Mouse (Mus musculus) CH12.LX (cell line): Measurements from ENCODE around the gene Slc26a9. TPM values are rescaled to one million over a fixed set of nuclear protein-coding genes. Genes with fewer than 3 reads are reported as not detected.
A peak's percentile ranks its signal among the peaks of the same experiment; 100 is the strongest.

Experiments used
- DNase-seq: peaks from one replicate; pipeline ENCODE4 v3.0.0-alpha.2; 2013; ENCODE audit errors: extremely low read depth
- H3K27ac ChIP-seq: 2 replicates; pipeline ENCODE4 v1.5.1; 2012; ENCODE audit warnings: low read depth, mild to moderate bottlenecking, control low read depth, moderate library complexity; ENCODE audit not compliant: insufficient read depth
- H3K27me3 ChIP-seq: replicated peaks from 2 replicates; pipeline ENCODE3; 2012; ENCODE audit warnings: inconsistent platforms
- H3K36me3 ChIP-seq, 2 experiments: replicated peaks in 1 of 2; 2 replicates each; pipeline versions ENCODE3 to v1.6.1; 2012; ENCODE audit warnings: inconsistent platforms in 1 of 2, low read length in 1 of 2, mild to moderate bottlenecking in 1 of 2, mixed read lengths in 1 of 2, moderate library complexity in 1 of 2; ENCODE audit not compliant: control insufficient read depth in 1 of 2, insufficient read depth in 1 of 2
- H3K4me1 ChIP-seq, 2 experiments: 2 replicates each; pipeline ENCODE4 v1.6.1; 2012; ENCODE audit warnings: inconsistent platforms in 1 of 2, moderate library complexity in 1 of 2; ENCODE audit not compliant: insufficient read depth in 2 of 2, control insufficient read depth in 1 of 2
- H3K4me2 ChIP-seq: 2 replicates; pipeline ENCODE4 v1.6.1; 2012; ENCODE audit warnings: low read depth, mild to moderate bottlenecking, control low read depth; ENCODE audit not compliant: poor library complexity, insufficient read depth, severe bottlenecking
- H3K4me3 ChIP-seq, 3 experiments: fragments of 150-350 bp in 1 of 3; sonication (generic) in 1 of 3; replicated peaks in 1 of 3; 2 replicates each; pipeline versions ENCODE3 to v1.5.1; 2011 to 2012; ENCODE audit warnings: low read depth in 2 of 3, low read length in 2 of 3, mild to moderate bottlenecking in 2 of 3, moderate library complexity in 2 of 3, control low read depth in 1 of 3, improper control_type of control experiment in 1 of 3, inconsistent platforms in 1 of 3, mixed read lengths in 1 of 3; ENCODE audit not compliant: poor library complexity in 1 of 3
- H3K79me2 ChIP-seq: replicated peaks from 2 replicates; pipeline ENCODE4 v1.6.1; 2012; ENCODE audit warnings: mild to moderate bottlenecking, moderate library complexity; ENCODE audit not compliant: control insufficient read depth, poor library complexity, insufficient read depth, severe bottlenecking; ENCODE audit errors: extremely low read depth
- H3K9ac ChIP-seq: 2 replicates; pipeline ENCODE4 v1.6.1; 2012; ENCODE audit warnings: low read depth, mild to moderate bottlenecking, control low read depth, moderate library complexity; ENCODE audit not compliant: insufficient read depth
- H3K9me3 ChIP-seq: replicated peaks from 2 replicates; pipeline ENCODE3; 2012; ENCODE audit warnings: low read length, inconsistent platforms, mixed read lengths
- BHLHE40 ChIP-seq: IDR thresholded peaks from 2 replicates; pipeline ENCODE4 v1.6.1; 2011; ENCODE audit warnings: mild to moderate bottlenecking, low read depth, low read length, improper control_type of control experiment
- CHD1 ChIP-seq: IDR thresholded peaks from 2 replicates; pipeline ENCODE4 v1.6.1; 2012; ENCODE audit warnings: low read depth, low read length, improper control_type of control experiment, inconsistent platforms
- CHD2 ChIP-seq: IDR thresholded peaks from 2 replicates; pipeline ENCODE4 v1.6.1; 2011; ENCODE audit warnings: low read length, improper control_type of control experiment
- CTCF ChIP-seq, 2 experiments: IDR thresholded peaks in 1 of 2; conservative IDR thresholded peaks in 1 of 2; 2 replicates each; pipeline ENCODE4 v1.5.1; 2011 to 2012; ENCODE audit warnings: low read depth in 2 of 2, low read length in 2 of 2, improper control_type of control experiment in 1 of 2, inconsistent platforms in 1 of 2, mild to moderate bottlenecking in 1 of 2, moderate library complexity in 1 of 2
- ELF1 ChIP-seq: IDR thresholded peaks from 2 replicates; pipeline ENCODE4 v1.6.1; 2014; ENCODE audit warnings: low read depth, mild to moderate bottlenecking, inconsistent platforms, low read length, improper control_type of control experiment
- ETS1 ChIP-seq: conservative IDR thresholded peaks from 2 replicates; pipeline ENCODE4 v1.6.1; 2012; ENCODE audit warnings: low read depth, mild to moderate bottlenecking, inconsistent platforms, low read length, improper control_type of control experiment, moderate library complexity
- GABPA ChIP-seq: IDR thresholded peaks from 2 replicates; pipeline ENCODE4 v1.6.1; 2012; ENCODE audit warnings: low read depth, low read length, improper control_type of control experiment, inconsistent platforms; ENCODE audit not compliant: insufficient replicate concordance
- HCFC1 ChIP-seq: IDR thresholded peaks from 2 replicates; pipeline ENCODE4 v1.6.1; 2012; ENCODE audit warnings: low read depth, mild to moderate bottlenecking, inconsistent platforms, low read length, improper control_type of control experiment
- JUND ChIP-seq: conservative IDR thresholded peaks from 2 replicates; pipeline ENCODE4 v1.6.1; 2011; ENCODE audit warnings: low read depth, low read length, improper control_type of control experiment
- KAT2A ChIP-seq: IDR thresholded peaks from 2 replicates; pipeline ENCODE4 v1.6.1; 2012; ENCODE audit warnings: low read length, improper control_type of control experiment, inconsistent platforms; ENCODE audit not compliant: insufficient replicate concordance
- MAX ChIP-seq: IDR thresholded peaks from 2 replicates; pipeline ENCODE4 v1.6.1; 2011; ENCODE audit warnings: low read length, improper control_type of control experiment
- MAZ ChIP-seq: IDR thresholded peaks from 2 replicates; pipeline ENCODE4 v1.6.1; 2012; ENCODE audit warnings: low read depth, mild to moderate bottlenecking, inconsistent platforms, low read length, improper control_type of control experiment, moderate library complexity
- MXI1 ChIP-seq: IDR thresholded peaks from 2 replicates; pipeline ENCODE4 v1.6.1; 2011; ENCODE audit warnings: mild to moderate bottlenecking, low read depth, low read length, improper control_type of control experiment
- MYC ChIP-seq: IDR thresholded peaks from 2 replicates; pipeline ENCODE4 v1.6.1; 2011; ENCODE audit warnings: low read depth, mild to moderate bottlenecking, improper control_type of control experiment, low read length
- NELFE ChIP-seq: IDR thresholded peaks from 2 replicates; pipeline ENCODE4 v1.6.1; 2011; ENCODE audit warnings: low read depth, low read length, improper control_type of control experiment
- NRF1 ChIP-seq: IDR thresholded peaks from 2 replicates; pipeline ENCODE4 v1.6.1; 2014; ENCODE audit warnings: low read depth, mild to moderate bottlenecking, inconsistent platforms, low read length, improper control_type of control experiment, moderate library complexity
- RAD21 ChIP-seq: IDR thresholded peaks from 2 replicates; pipeline ENCODE4 v1.6.1; 2011; ENCODE audit warnings: low read depth, mild to moderate bottlenecking, low read length, improper control_type of control experiment, moderate library complexity
- SIN3A ChIP-seq: IDR thresholded peaks from 2 replicates; pipeline ENCODE4 v1.6.1; 2012; ENCODE audit warnings: low read length, improper control_type of control experiment, inconsistent platforms
- SMC3 ChIP-seq: IDR thresholded peaks from 2 replicates; pipeline ENCODE4 v1.6.1; 2011; ENCODE audit warnings: low read depth, low read length, improper control_type of control experiment
- TCF12 ChIP-seq: IDR thresholded peaks from 2 replicates; pipeline ENCODE4 v1.6.1; 2014; ENCODE audit warnings: low read depth, mild to moderate bottlenecking, inconsistent platforms, low read length, improper control_type of control experiment
- UBTF ChIP-seq: IDR thresholded peaks from 2 replicates; pipeline ENCODE4 v1.6.1; 2012; ENCODE audit warnings: low read depth, mild to moderate bottlenecking, inconsistent platforms, low read length, improper control_type of control experiment, moderate library complexity
- USF1 ChIP-seq: IDR thresholded peaks from 2 replicates; pipeline ENCODE4 v1.6.1; 2014; ENCODE audit warnings: low read depth, mild to moderate bottlenecking, inconsistent platforms, low read length, improper control_type of control experiment
- USF2 ChIP-seq: conservative IDR thresholded peaks from 2 replicates; pipeline ENCODE4 v1.6.1; 2011; ENCODE audit warnings: low read depth, low read length, improper control_type of control experiment
- ZC3H11A ChIP-seq: IDR thresholded peaks from 2 replicates; pipeline ENCODE4 v1.6.1; 2012; ENCODE audit warnings: low read depth, mild to moderate bottlenecking, inconsistent platforms, low read length, improper control_type of control experiment
- ZKSCAN1 ChIP-seq: IDR thresholded peaks from 2 replicates; pipeline ENCODE4 v1.6.1; 2012; ENCODE audit warnings: low read depth, inconsistent platforms, low read length, improper control_type of control experiment, borderline replicate concordance
- ZMIZ1 ChIP-seq: IDR thresholded peaks from 2 replicates; pipeline ENCODE4 v1.6.1; 2012; ENCODE audit warnings: low read depth, mild to moderate bottlenecking, inconsistent platforms, low read length, improper control_type of control experiment
- dilution Hi-C: fragments of 300-500 bp; cut with MboI; formaldehyde crosslinking; loops from 2 replicates; pipeline ENCODE4 v1.14.3; 2020; ENCODE audit warnings: low sequenced_read_pairs; ENCODE audit not compliant: extremely low pct_unique_long_range_greater_than_20kb, extremely low pct_ligation_motif_present
- in situ Hi-C: fragments of 300-500 bp; cut with MboI; formaldehyde crosslinking; loops from 3 replicates; pipeline ENCODE4 v1.14.3; 2019; ENCODE audit warnings: low sequenced_read_pairs, low pct_ligation_motif_present, low pct_unique_long_range_greater_than_20kb, mixed read lengths
- polyA plus RNA-seq: library from polyadenylated mRNA; unstranded; fragments of >175 nt; gene quantifications from 2 replicates; pipeline ENCODE4 v1.2.1, GENCODE M21; 2012; ENCODE audit warnings: low read depth; ENCODE audit not compliant: insufficient read length
- total RNA-seq, 2 experiments: library from RNA; depleted of rRNA; stranded (reverse); fragments of 300-350 nt in 1 of 2; fragments of >200 nt in 1 of 2; gene quantifications; 2 replicates each; pipeline ENCODE4 v1.2.3; 2012 to 2014

Gene Slc26a9
- total and polyA plus RNA-seq, 3 experiments: 0.31 TPM; not detected in 2

GRCm38 (mm10) chr1:131711518-131711917 is 32.3 kb upstream of the Slc26a9 start:
- in situ Hi-C loops (loop anchor here (10.0 to 25.0 kb wide), 2 partner anchors 57 to 126 kb away; partner anchors contain the start of gene Slc41a1), dilution Hi-C loops (no loop called here)
- 0 out of 4 replicates have a peak, but pooled peaks cover 0 to 4% of the 10 kb centered on the region in 2 experiments for H3K4me1 ChIP-seq
- DNase-seq: no peak
- H3K9ac ChIP-seq: no peak overlapping the region
- no peak overlapping the region for H3K4me2 ChIP-seq
- H3K9me3 ChIP-seq: no peaks in the 10 kb centered on the region
- no peak overlapping the region for H3K4me3 ChIP-seq
- no peak overlapping the region for H3K27ac ChIP-seq
- TF ChIP-seq GABPA: no peak
- no peak for TF ChIP-seq ZMIZ1
- no peak for TF ChIP-seq ETS1
- no peak for TF ChIP-seq SIN3A
- H3K27me3 ChIP-seq: no peaks in the 10 kb centered on the region
- no peaks in the 10 kb centered on the region for H3K36me3 ChIP-seq
- no peaks in the 10 kb centered on the region for H3K79me2 ChIP-seq

GRCm38 (mm10) chr1:131712386-131712785 is 31.4 kb upstream of the Slc26a9 start:
- H3K79me2 ChIP-seq: no peaks in the 10 kb centered on the region
- TF ChIP-seq MAZ: no peak
- TF ChIP-seq NRF1: no peak
- no peak for TF ChIP-seq KAT2A
- no peak for TF ChIP-seq HCFC1
- TF ChIP-seq MYC: no peak
- no peak for TF ChIP-seq USF1
- TF ChIP-seq MXI1: no peak
- TF ChIP-seq BHLHE40: no peak
- TF ChIP-seq CTCF (conservative IDR thresholded peaks at IDR 0.05 in 1 of 2, IDR thresholded peaks at IDR 0.05 in 1 of 2; ENCODE audit: low read depth in 2 of 2, low read length in 2 of 2): peak; percentile 68 to 94
- no peak for TF ChIP-seq GABPA
- peak; percentile 73 for TF ChIP-seq ZC3H11A
- TF ChIP-seq CHD2: no peak
- TF ChIP-seq CHD1: no peak
- TF ChIP-seq ZMIZ1: no peak
- TF ChIP-seq NELFE: no peak
- TF ChIP-seq ELF1: no peak
- TF ChIP-seq USF2: no peak
- no peak for TF ChIP-seq ZKSCAN1
- no peak for TF ChIP-seq TCF12
- peak; percentile 91 for TF ChIP-seq SMC3
- TF ChIP-seq UBTF: no peak
- TF ChIP-seq JUND: no peak
- no peak for TF ChIP-seq MAX
- TF ChIP-seq RAD21: peak; percentile 88
- TF ChIP-seq, all 38 proteins: peak for 4
- dilution Hi-C loops (no loop called here), in situ Hi-C loops (loop anchor here (10.0 to 25.0 kb wide), 2 partner anchors 58 to 125 kb away; partner anchors contain the start of gene Slc41a1)
- Histone ChIP-seq H3K27me3 (no peaks in the 10 kb centered on the region), H3K27ac (no peak overlapping the region), H3K4me3 (no peak overlapping the region), H3K9me3 (no peaks in the 10 kb centered on the region), H3K36me3 (no peaks in the 10 kb centered on the region), H3K4me1 (peaks cover 0 to 4% of the 10 kb centered on the region in 2 experiments; a peak in 1 of 4 replicates), H3K9ac (no peak overlapping the region), H3K4me2 (no peak overlapping the region)
- DNase-seq: peak; percentile 86
